Mouse (Mus musculus) stomach, postnatal 0 days (tissue): ENCODE measurements at regions not wholly inside any gene's neighbourhood (a gene's known extent, or its start where the extent isn't known, plus 50 kb on each side); places are given as distances from the start of the nearest gene placed in this dataset.

ENCODE experiments used
- ATAC-seq: fragments of 200-750 bp; cut with Nextera tagmentation; 2 replicates; pipeline ENCODE4 v1.8.0; 2017; ENCODE audit not compliant: low FRiP score, low TSS enrichment
- DNase-seq: peaks from one replicate; pipeline ENCODE4 v3.0.0-alpha.2; 2016; ENCODE audit warnings: low spot score
- H3K27ac ChIP-seq: fragments of 300-500 bp; sonication (generic); replicated peaks from 2 replicates; pipeline ENCODE4 v1.5.1; 2014; ENCODE audit warnings: mild to moderate bottlenecking, control low read depth
- H3K27me3 ChIP-seq: fragments of 300-500 bp; sonication (generic); 2 replicates; pipeline ENCODE4 v1.6.1; 2014; ENCODE audit warnings: low read length; ENCODE audit not compliant: control insufficient read depth, insufficient read depth
- H3K36me3 ChIP-seq: fragments of 300-500 bp; sonication (generic); 2 replicates; pipeline ENCODE4 v1.6.1; 2014; ENCODE audit warnings: low read length, mixed read lengths; ENCODE audit not compliant: control insufficient read depth, insufficient read depth
- H3K4me1 ChIP-seq: fragments of 300-500 bp; sonication (generic); replicated peaks from 2 replicates; pipeline ENCODE4 v1.6.1; 2014; ENCODE audit warnings: antibody characterized with exemption; ENCODE audit not compliant: control insufficient read depth, insufficient read depth
- H3K4me2 ChIP-seq: fragments of 300-500 bp; sonication (generic); replicated peaks from 2 replicates; pipeline ENCODE4 v1.6.1; 2014; ENCODE audit warnings: low read depth, mild to moderate bottlenecking, control low read depth, moderate library complexity
- H3K4me3 ChIP-seq: fragments of 300-500 bp; sonication (generic); 2 replicates; pipeline ENCODE4 v1.5.1; 2014; ENCODE audit warnings: low read depth, low read length, control low read depth
- H3K9ac ChIP-seq: fragments of 300-500 bp; sonication (generic); 2 replicates; pipeline ENCODE4 v1.6.1; 2014; ENCODE audit warnings: mild to moderate bottlenecking, low read length, control low read depth, mixed read lengths
- H3K9me3 ChIP-seq: fragments of 300-500 bp; sonication (generic); 2 replicates; pipeline ENCODE4 v1.6.1; 2016; ENCODE audit warnings: low read length; ENCODE audit not compliant: control insufficient read depth
- CTCF ChIP-seq: IDR thresholded peaks from 2 replicates; pipeline ENCODE4 v1.5.1; 2016; ENCODE audit warnings: antibody characterized with exemption, low read depth, mild to moderate bottlenecking, moderate library complexity
- EP300 ChIP-seq: optimal IDR thresholded peaks from 2 replicates; pipeline ENCODE3; 2016; ENCODE audit warnings: antibody characterized with exemption
- WGBS: fragments of 180-500 bp; shearing (Covaris S2); extraction: QIAGEN DNeasy Blood & Tissue Kit; methylation state at CpG from one replicate; pipeline ENCODE4 v1.1.7; 2014; 5-methylcytosine and 5-hydroxymethylcytosine counted together

- DNase-seq (no peak), ATAC-seq (no peak)
- H3K9me3 ChIP-seq: no peaks in the 10 kb centered on the region
- no peak overlapping the region for H3K27ac ChIP-seq
- 12% methylated on average over 20 of the region's 20 CpGs for WGBS
- H3K4me1 ChIP-seq: no peaks in the 10 kb centered on the region
- TF ChIP-seq CTCF (no peak), EP300 (no peak)
- 0 out of 2 replicates have a peak overlapping the region, but pooled peaks have one; percentile 28 for H3K9ac ChIP-seq
- peak overlapping the region; percentile 41 for H3K4me2 ChIP-seq
- no peaks in the 10 kb centered on the region for H3K27me3 ChIP-seq
- H3K36me3 ChIP-seq: no peaks in the 10 kb centered on the region
- no peak overlapping the region for H3K4me3 ChIP-seq
These were observed 109.1 kb upstream of the Ptbp2 start for GRCm38 (mm10) chr3:119893165-119893910.

GRCm38 (mm10) chr3:119892533-119893164 is 108.4 kb upstream of the Ptbp2 start:
- TF ChIP-seq EP300: no peak
- TF ChIP-seq CTCF: no peak
- no peak for ATAC-seq

DNA sequence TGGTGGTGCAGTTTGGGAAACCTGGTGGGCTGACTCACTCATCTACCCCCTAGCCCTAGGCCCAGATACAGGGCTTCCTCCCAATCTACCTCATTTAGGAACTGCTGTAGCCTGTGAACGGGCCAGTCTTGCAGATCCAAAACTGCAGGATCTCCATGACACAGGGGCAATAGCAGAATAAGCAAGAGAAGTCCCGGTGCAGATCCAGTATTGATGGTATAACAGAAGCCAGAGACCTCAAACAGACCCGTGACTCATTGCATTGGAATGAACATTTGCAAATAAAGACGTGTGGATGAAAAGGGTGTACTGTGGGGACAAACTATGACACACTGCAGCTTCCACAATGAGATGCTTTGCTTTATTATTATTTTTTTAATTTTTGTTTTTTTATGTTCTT is 106.6 kb upstream of the Ptbp2 start:
- 17% methylated on average over 4 of the region's 4 CpGs for WGBS
- H3K9me3 ChIP-seq: no peaks in the 10 kb centered on the region
- TF ChIP-seq CTCF (no peak), EP300 (no peak)
- no peaks in the 10 kb centered on the region for H3K36me3 ChIP-seq
- no peak overlapping the region for H3K9ac ChIP-seq
- H3K4me3 ChIP-seq: no peak overlapping the region
- DNase-seq (no peak), ATAC-seq (peak; percentile 35; the same call in 1 of the 2 replicates)
- no peak overlapping the region for H3K27ac ChIP-seq
- H3K4me1 ChIP-seq: no peaks in the 10 kb centered on the region
- H3K4me2 ChIP-seq: no peak overlapping the region
- no peaks in the 10 kb centered on the region for H3K27me3 ChIP-seq

More at GRCm38 (mm10) chr3:119892533-119893164, 108.4 kb upstream of the Ptbp2 start:
- H3K27me3 ChIP-seq: no peaks in the 10 kb centered on the region
- H3K9ac ChIP-seq: no peak overlapping the region
- no peak overlapping the region for H3K27ac ChIP-seq
- H3K4me2 ChIP-seq: no peak overlapping the region
- H3K4me1 ChIP-seq: no peaks in the 10 kb centered on the region
- no peaks in the 10 kb centered on the region for H3K9me3 ChIP-seq
- 54% methylated on average over 9 of the region's 9 CpGs for WGBS
- H3K36me3 ChIP-seq: no peaks in the 10 kb centered on the region
- H3K4me3 ChIP-seq: no peak overlapping the region
- no peak for DNase-seq

- Histone ChIP-seq H3K4me2 (no peak overlapping the region), H3K36me3 (no peaks in the 10 kb centered on the region), H3K4me3 (no peak overlapping the region), H3K9me3 (no peaks in the 10 kb centered on the region), H3K27ac (no peak overlapping the region), H3K9ac (no peak overlapping the region), H3K4me1 (no peaks in the 10 kb centered on the region), H3K27me3 (no peaks in the 10 kb centered on the region)
- ATAC-seq (no peak), DNase-seq (no peak)
- 85% methylated on average over 3 of the region's 3 CpGs for WGBS
- TF ChIP-seq EP300: no peak
- TF ChIP-seq CTCF: no peak
These were observed 104.2 kb upstream of the Ptbp2 start for GRCm38 (mm10) chr3:119888487-119888886.

- ATAC-seq (no peak), DNase-seq (no peak)
- Histone ChIP-seq H3K4me2 (no peak overlapping the region), H3K27ac (no peak overlapping the region), H3K27me3 (no peaks in the 10 kb centered on the region), H3K4me3 (no peak overlapping the region), H3K36me3 (no peaks in the 10 kb centered on the region), H3K9ac (no peak overlapping the region), H3K4me1 (no peaks in the 10 kb centered on the region), H3K9me3 (no peaks in the 10 kb centered on the region)
- 83% methylated on average over 5 of the region's 5 CpGs for WGBS
- TF ChIP-seq EP300: no peak
- TF ChIP-seq CTCF: no peak
These were observed 92.1 kb upstream of the Ptbp2 start for GRCm38 (mm10) chr3:119876395-119876794.

DNA sequence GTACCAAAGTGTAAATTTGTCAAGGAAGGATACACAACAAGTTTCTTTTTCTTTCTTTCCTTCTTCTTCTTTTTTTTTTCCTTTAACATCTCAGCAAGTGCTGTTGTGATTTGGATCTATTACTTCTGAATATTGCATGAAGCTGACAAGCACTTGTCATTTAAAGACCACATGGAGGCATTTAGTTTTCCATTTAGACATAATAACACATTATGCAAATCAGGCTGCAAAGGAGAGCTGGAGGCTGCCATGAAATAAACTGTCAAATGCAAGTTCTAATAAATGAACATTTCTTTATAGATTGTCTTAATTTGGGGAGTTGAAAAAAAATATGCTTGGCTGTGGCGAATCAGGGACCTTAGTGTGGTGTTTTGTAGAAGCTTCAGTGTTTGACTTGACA is 90.8 kb upstream of the Ptbp2 start:
- H3K4me2 ChIP-seq: no peak overlapping the region

More for the DNA sequence above, 90.8 kb upstream of the Ptbp2 start:
- Histone ChIP-seq H3K9me3 (no peaks in the 10 kb centered on the region), H3K36me3 (no peaks in the 10 kb centered on the region), H3K4me1 (no peaks in the 10 kb centered on the region), H3K27ac (no peak overlapping the region), H3K4me3 (no peak overlapping the region), H3K9ac (no peak overlapping the region), H3K27me3 (no peaks in the 10 kb centered on the region)
- ATAC-seq (no peak), DNase-seq (no peak)
- 94% methylated on average over 1 of the region's 1 CpGs for WGBS
- TF ChIP-seq EP300 (no peak), CTCF (no peak)
